Mouse (Mus musculus) adrenal gland (tissue): ENCODE measurements around the gene Exoc6b.

Experiments used
- intact Hi-C: fragments of 180-260 bp; cut with DNase I; formaldehyde crosslinking; loops from one replicate; pipeline ENCODE4 v1.15.1; 2025

Exoc6b gene

GRCm38 (mm10) chr6:84883720-84884119, 185.6 kb downstream of the Exoc6b start:
- intact Hi-C loops = no loop called here

GRCm38 (mm10) chr6:84882663-84883517, 186.4 kb downstream of the Exoc6b start:
- intact Hi-C loops = no loop called here

GRCm38 (mm10) chr6:84875869-84876268, 193.4 kb downstream of the Exoc6b start:
- intact Hi-C loops = no loop called here

- intact Hi-C loops = no loop called here
These were observed 202.2 kb downstream of the Exoc6b start for GRCm38 (mm10) chr6:84867114-84867513.

GRCm38 (mm10) chr6:84864625-84865024, 204.7 kb downstream of the Exoc6b start:
- intact Hi-C loops = no loop called here

- intact Hi-C loops = no loop called here
These were observed 205.4 kb downstream of the Exoc6b start for GRCm38 (mm10) chr6:84863816-84864375.

GRCm38 (mm10) chr6:84845665-84846064, 223.6 kb downstream of the Exoc6b start:
- intact Hi-C loops = no loop called here

- intact Hi-C loops = no loop called here
These were observed 228.2 kb downstream of the Exoc6b start for GRCm38 (mm10) chr6:84841138-84841537.

GRCm38 (mm10) chr6:84807546-84807945, 261.8 kb downstream of the Exoc6b start:
- intact Hi-C loops = no loop called here

- intact Hi-C loops = no loop called here
These were observed 263.1 kb downstream of the Exoc6b start for GRCm38 (mm10) chr6:84806132-84806730.

GRCm38 (mm10) chr6:84798736-84799135, 270.6 kb downstream of the Exoc6b start:
- intact Hi-C loops = no loop called here

- intact Hi-C loops = no loop called here
These were observed 285.3 kb downstream of the Exoc6b start for GRCm38 (mm10) chr6:84783994-84784393.

- intact Hi-C loops = no loop called here
These were observed 289.3 kb downstream of the Exoc6b start for GRCm38 (mm10) chr6:84779987-84780386.

GRCm38 (mm10) chr6:84778970-84779369, 290.3 kb downstream of the Exoc6b start:
- intact Hi-C loops = no loop called here

- intact Hi-C loops = no loop called here
These were observed 293.4 kb downstream of the Exoc6b start for GRCm38 (mm10) chr6:84775908-84776307.

- intact Hi-C loops = no loop called here
These were observed 314.0 kb downstream of the Exoc6b start for GRCm38 (mm10) chr6:84755266-84755665.

GRCm38 (mm10) chr6:84752806-84753420, 316.4 kb downstream of the Exoc6b start:
- intact Hi-C loops = no loop called here

- intact Hi-C loops = no loop called here
These were observed 317.9 kb downstream of the Exoc6b start for GRCm38 (mm10) chr6:84751409-84751808.

- intact Hi-C loops = no loop called here
These were observed 322.4 kb downstream of the Exoc6b start for GRCm38 (mm10) chr6:84746847-84747395.

GRCm38 (mm10) chr6:84746193-84746846, 323.0 kb downstream of the Exoc6b start:
- intact Hi-C loops = no loop called here

- intact Hi-C loops = no loop called here
These were observed 323.7 kb downstream of the Exoc6b start for GRCm38 (mm10) chr6:84745570-84745969.
